Mouse (Mus musculus) yolk sac, embryonic 10.5 days (tissue): ENCODE measurements around the gene Cacna1d.

Experiments
- DNase-seq: peaks from one replicate; pipeline ENCODE4 v3.0.0-alpha.2; 2017; ENCODE audit warnings: low spot score

The Cacna1d gene

GRCm38 (mm10) chr14:30078115-30078808 lies 413.0 kb downstream of the Cacna1d start:
- no peak for DNase-seq

- DNase-seq: no peak
Observed at GRCm38 (mm10) chr14:30075268-30075887, 415.9 kb downstream of the Cacna1d start.

- DNase-seq: no peak
Observed at GRCm38 (mm10) chr14:30068566-30068965, 422.7 kb downstream of the Cacna1d start.

GRCm38 (mm10) chr14:30066752-30067151 lies 424.5 kb downstream of the Cacna1d start:
- DNase-seq: no peak

- no peak for DNase-seq
Observed at GRCm38 (mm10) chr14:30064864-30065263, 426.4 kb downstream of the Cacna1d start.

GRCm38 (mm10) chr14:30056031-30056766 lies 435.1 kb downstream of the Cacna1d start:
- DNase-seq: no peak

GRCm38 (mm10) chr14:30054922-30055321 lies 436.3 kb downstream of the Cacna1d start:
- DNase-seq: no peak

- no peak for DNase-seq
Observed at GRCm38 (mm10) chr14:30050280-30050679, 441.0 kb downstream of the Cacna1d start.

GRCm38 (mm10) chr14:30048049-30048448 lies 443.2 kb downstream of the Cacna1d start:
- no peak for DNase-seq

- DNase-seq: no peak
Observed at GRCm38 (mm10) chr14:30046976-30047375, 444.3 kb downstream of the Cacna1d start.

- DNase-seq: no peak
Observed at GRCm38 (mm10) chr14:30045704-30046220, 445.5 kb downstream of the Cacna1d start.

GRCm38 (mm10) chr14:30045239-30045638 lies 446.0 kb downstream of the Cacna1d start:
- DNase-seq: no peak

GRCm38 (mm10) chr14:30043356-30043940 lies 447.8 kb downstream of the Cacna1d start:
- DNase-seq: no peak

GRCm38 (mm10) chr14:30041836-30042235 lies 449.4 kb downstream of the Cacna1d start:
- DNase-seq: no peak

GRCm38 (mm10) chr14:30039413-30039812 lies 451.8 kb downstream of the Cacna1d start:
- DNase-seq: no peak

GRCm38 (mm10) chr14:30038431-30038830 lies 452.8 kb downstream of the Cacna1d start:
- DNase-seq: no peak

- DNase-seq: no peak
Observed at GRCm38 (mm10) chr14:30033405-30033804, 457.9 kb downstream of the Cacna1d start.

- DNase-seq: no peak
Observed at GRCm38 (mm10) chr14:30027378-30027777, 463.9 kb downstream of the Cacna1d start.

GRCm38 (mm10) chr14:30024387-30024786 lies 466.9 kb downstream of the Cacna1d start:
- DNase-seq: no peak

GRCm38 (mm10) chr14:30022471-30022870 lies 468.8 kb downstream of the Cacna1d start:
- no peak for DNase-seq

- DNase-seq: no peak
Observed at GRCm38 (mm10) chr14:30019792-30020575, 471.3 kb downstream of the Cacna1d start.

- no peak for DNase-seq
Observed at GRCm38 (mm10) chr14:30019375-30019774, 471.9 kb downstream of the Cacna1d start.
